ENCODE assay signal across 9 mouse cellular contexts in genomic region chr19:12488969-12489674, GRCm38 (mm10). TPM values are rescaled to one million over a fixed set of nuclear protein-coding genes. Genes with fewer than 3 reads are reported as not detected.
A peak's percentile ranks its signal among the peaks of the same experiment; 100 is the strongest.
DNase-seq lines count a peak whose midpoint lies in the region; ATAC-seq lines count a peak whose summit lies in the region.
"Had no signal": no experiment of that assay in that cellular context is flagged by ENCODE, and none has a peak within 500 bp of the region (broad histone marks: within the 10 kb centered on the region; RNA-seq: fewer than 3 reads in every experiment).

No protein-coding gene starts in this region.

- H3K27me3 ChIP-seq in midbrain, embryonic 16.5 days (ENCODE audit: control insufficient read depth, insufficient read depth, low read depth, low read length), result no peaks in the 10 kb centered on the region
- H3K27me3 ChIP-seq: limb, embryonic 13.5 days had no signal

- no peak overlapping the region for H3K4me3 ChIP-seq in midbrain, embryonic 16.5 days (ENCODE audit: low read depth, low read length)
- H3K4me3 ChIP-seq: limb, embryonic 13.5 days had no signal

- H3K36me3 ChIP-seq in midbrain, embryonic 16.5 days (ENCODE audit: control insufficient read depth, insufficient read depth, low read length), result peaks cover 25% of the 10 kb centered on the region

- H3K4me1 ChIP-seq in midbrain, embryonic 16.5 days (ENCODE audit: control insufficient read depth, insufficient read depth, low read length), result peaks cover 24% of the 10 kb centered on the region

- WGBS in midbrain, embryonic 16.5 days, result 11% methylated on average over 8 of the region's 8 CpGs

- peak; percentile 46 for DNase-seq in WW6 (ENCODE audit: low read depth, low spot score)
- peak; percentile 91 for DNase-seq in embryo, embryonic 10 days (ENCODE audit: low spot score)
- DNase-seq in heart, postnatal 14 days, result peak; percentile 34 to 63
- peak; percentile 85 to 93 for DNase-seq in kidney, postnatal 36 days
- DNase-seq in thymus, postnatal 10 days (ENCODE audit: low spot score in 2 of 2), result no peak
- no peak for DNase-seq in thymus, postnatal 14 days
- DNase-seq in B cell, adult 2 months, result no peak

- intact Hi-C loops in heart, postnatal 14 days (cut with DNase I), result no loop called here

- ATAC-seq in midbrain, embryonic 16.5 days, result peak; percentile 79

- 0 out of 2 replicates have a peak overlapping the region, but pooled peaks have one; percentile 2 for H3K4me2 ChIP-seq in midbrain, embryonic 16.5 days (ENCODE audit: low read length)
- H3K4me2 ChIP-seq: limb, embryonic 13.5 days had no signal

- no peaks in the 10 kb centered on the region for H3K9me3 ChIP-seq in midbrain, embryonic 16.5 days (replicated peaks; ENCODE audit: control insufficient read depth, low read length, poor library complexity, severe bottlenecking)
- H3K9me3 ChIP-seq: limb, embryonic 13.5 days had no signal

- peak overlapping the region; percentile 64 for H3K27ac ChIP-seq in midbrain, embryonic 16.5 days (ENCODE audit: low read length)
- H3K27ac ChIP-seq: limb, embryonic 13.5 days had no signal

- H3K9ac ChIP-seq in midbrain, embryonic 16.5 days (ENCODE audit: low read depth, low read length), result no peak overlapping the region
- H3K9ac ChIP-seq: limb, embryonic 13.5 days had no signal

RNA-seq across cellular contexts. Expression of gene Dtx4, which starts 12.1 kb away (rescaled TPM):
- 1 to 10 TPM; 7.6 to 9.7 TPM for total RNA-seq in heart, postnatal 14 days (2021)
- 38.6 and 39.3 TPM in 2 replicates for polyA plus RNA-seq in midbrain, embryonic 16.5 days (2015; fragmentation: Nextera tagmentation; extraction: Ambion mirVana)

RNA-seq across cellular contexts. Expression of gene Mpeg1, which starts 28.5 kb away (rescaled TPM):
- total RNA-seq in heart, postnatal 14 days (2021), result 1 to 10 TPM; 6.6 to 7.1 TPM
- polyA plus RNA-seq in midbrain, embryonic 16.5 days (2015; fragmentation: Nextera tagmentation; extraction: Ambion mirVana), result 0.69 and 0.71 TPM in 2 replicates

RNA-seq across cellular contexts. Expression of gene Fam111a, which starts 56.4 kb away (rescaled TPM):
- total RNA-seq in heart, postnatal 14 days (2021), result 1 to 10 TPM; 5.8 to 7.3 TPM
- polyA plus RNA-seq in midbrain, embryonic 16.5 days (2015; fragmentation: Nextera tagmentation; extraction: Ambion mirVana), result 5.3 and 6.5 TPM in 2 replicates

Comparison
In these comparisons a context has a peak if more than half of its experiments do, and no peak if none do; other contexts are left out.
1. DNase-seq: peak in WW6 (single experiment), embryo, embryonic 10 days (single experiment), heart, postnatal 14 days (2 of 2) and kidney, postnatal 36 days (2 of 2); none in thymus, postnatal 10 days (0 of 2), thymus, postnatal 14 days (single experiment) and B cell, adult 2 months (0 of 2).